Mouse (Mus musculus): Measurements from ENCODE around the gene Nudc.

Nudc gene

DNA sequence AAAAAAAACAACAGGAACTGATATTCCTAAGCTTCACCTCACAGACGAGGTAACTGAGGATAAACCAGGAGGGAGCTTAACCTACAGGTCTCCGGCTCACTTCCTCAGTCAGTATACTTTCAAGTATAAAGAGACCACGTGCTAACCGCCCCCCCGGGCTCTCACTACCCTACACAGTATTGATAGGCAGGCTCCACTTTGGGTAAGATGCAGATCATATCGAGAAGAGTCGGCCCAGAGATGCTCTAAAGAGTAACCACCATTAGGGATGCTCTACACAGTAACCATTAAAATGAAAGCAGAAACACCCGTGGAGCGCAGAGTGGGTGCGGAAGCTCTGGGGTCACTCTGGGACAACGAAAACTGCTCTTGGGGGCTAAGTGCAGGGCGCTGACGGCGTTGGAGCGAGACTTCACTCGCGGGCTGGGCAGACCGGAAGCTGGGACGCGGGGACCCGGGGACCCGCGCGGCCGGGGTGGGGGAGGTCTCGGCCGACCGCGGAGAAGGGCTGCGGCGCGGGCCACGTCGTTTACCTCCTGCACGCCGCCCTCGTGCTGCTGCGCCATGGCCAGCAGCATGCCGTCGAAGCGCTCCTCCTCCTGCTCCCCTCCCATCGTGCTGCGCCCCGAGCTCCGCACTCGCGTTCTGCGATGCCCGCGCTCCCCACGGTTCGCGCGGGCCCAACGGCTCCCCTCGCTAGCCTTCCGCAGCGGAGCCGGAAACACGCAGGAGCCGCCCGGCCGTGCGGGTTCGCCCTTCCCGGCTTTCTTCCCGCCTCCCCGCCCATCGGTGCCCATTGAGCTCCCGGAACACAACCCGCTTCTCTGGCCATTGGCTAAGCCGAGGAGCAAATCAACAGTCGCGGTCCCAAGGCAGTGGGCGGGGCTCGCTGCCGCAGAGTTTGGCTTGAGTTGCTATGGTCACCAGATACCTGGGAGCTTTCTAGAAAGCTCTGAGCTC, at the start of gene Nudc:
Nudc (minus strand) TSS at position 725 of the 960 bp plus-strand sequence.
- in situ Hi-C loops (cut with MboI, MseI): no loop called here

- in situ Hi-C loops (cut with MboI, MseI): loop anchor here (10.0 kb wide), 1 partner anchor 49 kb away; no protein-coding TSS in a partner anchor
Observed at GRCm38 (mm10) chr4:133595538-133595937, 49.7 kb upstream of the Nudc start.

GRCm38 (mm10) chr4:133592570-133592969, 46.8 kb upstream of the Nudc start:
- in situ Hi-C loops (cut with MboI, MseI): loop anchor here (5.0 to 10.0 kb wide), 2 partner anchors 52 to 240 kb away; no protein-coding TSS in a partner anchor

DNA sequence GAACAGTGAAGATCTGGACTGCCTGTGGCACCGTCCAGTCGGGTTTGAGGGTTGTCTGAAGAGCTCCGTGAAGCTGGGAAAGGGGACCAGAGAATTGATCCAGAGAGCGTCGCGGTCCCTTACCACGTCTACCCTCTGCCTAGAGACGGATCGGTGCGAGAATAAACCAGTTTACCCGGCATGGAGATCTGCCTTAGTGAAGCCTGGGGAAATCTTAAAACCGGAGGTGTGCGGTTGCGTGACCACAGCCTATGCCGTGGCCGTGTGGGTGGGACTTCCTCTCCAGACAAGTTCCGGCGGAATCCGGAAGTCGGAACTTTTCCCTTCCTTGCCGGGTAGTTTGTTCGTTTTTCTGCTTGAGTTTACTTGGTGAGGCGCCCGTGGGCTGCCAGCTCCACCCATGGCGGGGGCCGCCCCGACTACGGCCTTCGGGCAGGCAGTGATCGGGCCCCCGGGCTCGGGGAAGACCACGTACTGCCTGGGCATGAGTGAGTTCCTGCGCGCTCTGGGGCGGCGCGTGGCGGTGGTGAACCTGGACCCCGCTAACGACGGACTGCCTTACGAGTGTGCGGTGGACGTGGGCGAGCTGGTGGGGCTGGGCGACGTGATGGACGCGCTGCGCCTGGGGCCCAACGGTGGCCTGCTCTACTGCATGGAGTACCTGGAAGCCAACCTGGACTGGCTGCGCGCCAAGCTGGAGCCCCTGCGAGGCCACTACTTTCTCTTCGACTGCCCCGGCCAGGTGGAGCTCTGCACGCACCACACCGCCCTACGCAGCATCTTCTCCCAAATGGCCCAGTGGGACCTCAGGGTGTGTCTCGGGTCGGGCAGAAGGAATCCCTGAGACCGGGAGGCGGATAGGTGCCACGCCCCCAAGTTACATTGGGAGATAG, 38.5 kb upstream of the Nudc start, which contains the start of gene Gpn2:
Gpn2 (plus strand) TSS at position 304 of the 893 bp plus-strand sequence.
- in situ Hi-C loops (cut with MboI, MseI): no loop called here

- in situ Hi-C loops (cut with MboI, MseI): no loop called here
Observed at GRCm38 (mm10) chr4:133583690-133584058, 37.9 kb upstream of the Nudc start.

DNA sequence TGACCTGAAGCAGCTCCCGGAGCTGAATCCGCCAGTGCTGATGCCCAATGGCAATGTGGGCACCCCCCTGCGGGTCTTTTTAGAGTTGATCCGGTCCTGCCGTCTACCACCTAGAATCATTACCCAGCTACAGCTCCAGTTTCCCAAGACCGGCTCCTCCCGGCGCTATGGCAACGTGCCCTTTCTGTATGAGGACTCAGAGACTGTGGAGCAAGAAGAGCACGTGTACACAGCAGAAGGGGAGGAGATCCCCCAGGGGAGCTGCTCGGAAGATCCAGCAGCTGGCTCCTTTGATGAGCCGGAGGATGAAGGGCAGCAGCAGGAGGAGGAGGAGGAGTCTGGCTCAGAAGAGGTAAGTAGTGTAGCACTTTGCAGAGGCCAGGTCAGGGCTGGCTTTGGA, 32.2 kb upstream of the Nudc start:
- in situ Hi-C loops (cut with MboI, MseI): no loop called here

GRCm38 (mm10) chr4:133574843-133575202, 29.0 kb upstream of the Nudc start:
- in situ Hi-C loops (cut with MboI, MseI): no loop called here

DNA sequence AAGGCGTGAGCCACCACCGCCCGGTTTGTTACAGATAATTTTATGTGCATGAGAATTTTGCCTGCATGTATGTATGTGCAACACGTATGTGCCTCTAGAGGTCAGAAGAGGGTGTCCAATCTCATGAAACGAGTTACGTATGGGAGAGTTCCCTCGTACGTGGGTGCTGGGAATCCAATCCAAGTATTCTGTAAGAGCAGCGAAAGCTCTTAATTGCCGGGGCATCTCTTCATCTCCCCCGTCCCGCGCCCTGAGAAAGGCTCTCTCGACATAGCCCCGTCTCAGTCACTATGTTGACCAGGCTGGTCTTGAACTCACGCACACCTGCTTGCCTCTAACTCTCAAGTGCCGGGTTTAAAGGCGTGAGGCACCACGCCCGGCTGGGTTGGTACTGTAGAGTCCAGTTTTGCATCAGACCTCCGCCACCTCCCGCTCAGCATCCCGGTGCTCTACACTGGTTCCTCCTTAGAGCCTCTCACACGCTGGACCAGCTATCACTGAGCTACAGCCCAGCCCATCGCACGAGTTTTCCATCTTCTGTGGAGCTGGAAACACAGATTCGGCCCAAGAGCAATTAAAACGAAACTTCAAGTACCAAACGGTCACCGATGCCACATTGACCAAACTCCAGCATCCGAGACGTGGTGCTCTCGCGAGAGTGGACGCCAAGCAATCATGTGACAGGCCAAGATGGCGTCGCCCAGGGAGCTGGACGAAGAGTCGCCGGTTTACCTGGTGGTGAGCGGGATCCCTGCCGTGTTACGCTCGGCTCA, 28.5 kb upstream of the Nudc start, which contains the start of gene Gpatch3:
Gpatch3 (plus strand) TSS at position 676 of the 773 bp plus-strand sequence.
- in situ Hi-C loops (cut with MboI, MseI): no loop called here

GRCm38 (mm10) chr4:133570066-133570466, 24.3 kb upstream of the Nudc start:
- in situ Hi-C loops (cut with MboI, MseI): no loop called here

DNA sequence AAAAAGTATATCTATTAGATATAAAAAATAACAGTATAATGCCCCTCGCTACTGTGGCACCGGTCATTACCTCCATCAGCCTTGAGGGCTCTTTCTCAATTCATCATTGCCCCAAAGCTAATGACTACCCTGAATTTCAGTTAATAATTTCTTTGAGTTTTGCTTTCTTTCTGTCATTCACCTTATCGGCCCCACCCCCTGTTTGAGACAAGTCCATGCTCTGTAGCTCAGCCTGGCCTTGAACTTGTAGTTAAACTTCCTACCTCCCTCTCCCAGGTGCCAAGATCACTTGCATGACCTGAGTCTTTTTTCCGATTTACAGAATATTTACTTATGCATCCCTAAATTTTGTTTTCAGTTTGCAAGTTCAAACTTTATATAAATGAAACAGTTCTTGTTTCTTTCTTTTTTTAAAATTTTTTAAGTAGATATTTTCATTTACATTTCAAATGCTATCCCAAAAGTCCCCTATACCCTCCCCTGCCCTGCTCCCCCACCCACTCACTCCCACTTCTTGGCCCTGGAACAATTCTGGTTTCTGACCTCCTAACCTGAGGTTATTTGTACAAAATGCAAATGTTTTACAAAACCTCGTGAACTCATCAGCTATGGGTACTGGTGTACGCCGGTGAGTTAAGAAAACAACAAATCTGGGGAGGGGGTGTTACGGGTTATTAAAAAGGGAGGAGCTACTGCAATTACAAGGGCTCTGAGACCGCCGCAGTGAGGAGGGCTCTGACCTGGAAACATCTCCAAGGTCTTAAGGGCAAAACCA, 23.7 kb upstream of the Nudc start:
- in situ Hi-C loops (cut with MboI, MseI): no loop called here

DNA sequence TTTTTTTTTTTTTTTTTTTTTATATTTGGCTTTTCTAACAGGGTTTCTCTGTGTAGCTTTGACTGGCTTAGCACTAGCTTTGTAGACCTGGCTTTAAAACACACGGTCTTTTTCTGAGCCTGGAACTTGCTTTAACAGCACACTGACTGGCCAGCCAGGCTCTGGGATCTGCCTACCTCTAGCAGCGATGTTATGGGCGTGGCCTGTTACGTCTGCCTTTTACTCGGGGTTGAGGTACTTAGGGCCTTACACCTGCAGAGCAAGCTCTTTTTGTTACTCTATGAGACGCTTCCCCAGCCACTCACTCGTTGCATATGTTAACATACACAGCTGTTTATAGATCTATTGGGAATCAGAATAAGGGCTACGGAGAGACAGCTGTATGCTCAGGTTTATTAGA, 21.5 kb upstream of the Nudc start:
- in situ Hi-C loops (cut with MboI, MseI): no loop called here

- in situ Hi-C loops (cut with MboI, MseI): no loop called here
Observed at GRCm38 (mm10) chr4:133563123-133563571, 17.4 kb upstream of the Nudc start.

- in situ Hi-C loops (cut with MboI, MseI): no loop called here
Observed at GRCm38 (mm10) chr4:133561622-133562021, 15.8 kb upstream of the Nudc start.

DNA sequence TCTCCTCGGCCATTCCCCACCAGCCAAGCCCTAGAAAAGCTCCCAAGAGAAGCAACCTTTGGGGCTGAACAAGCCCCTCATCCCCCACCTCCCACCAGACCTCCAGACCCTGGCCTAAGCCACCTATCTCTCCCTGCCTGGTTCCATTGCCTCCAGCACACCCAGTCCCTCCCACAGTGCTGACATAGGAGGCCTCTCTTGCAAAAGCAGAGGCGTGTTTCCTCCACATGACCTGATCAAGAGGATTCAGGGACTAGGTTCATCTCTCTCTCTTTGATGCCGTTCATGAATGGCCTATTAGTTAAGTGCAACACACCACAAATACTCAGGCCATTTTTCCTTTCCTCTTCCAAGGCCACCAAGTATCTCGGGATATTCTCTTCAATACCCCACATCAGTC, 14.1 kb upstream of the Nudc start:
- in situ Hi-C loops (cut with MboI, MseI): no loop called here

- in situ Hi-C loops (cut with MboI, MseI): no loop called here
Observed at GRCm38 (mm10) chr4:133557041-133557717, 11.4 kb upstream of the Nudc start.

- in situ Hi-C loops (cut with MboI, MseI): no loop called here
Observed at GRCm38 (mm10) chr4:133553448-133554330, 7.9 kb upstream of the Nudc start.

- in situ Hi-C loops (cut with MboI, MseI): no loop called here
Observed at GRCm38 (mm10) chr4:133552768-133553447, 7.1 kb upstream of the Nudc start, which contains the start of gene Nr0b2. Nr0b2 (plus strand) TSS chr4:133553376.

DNA sequence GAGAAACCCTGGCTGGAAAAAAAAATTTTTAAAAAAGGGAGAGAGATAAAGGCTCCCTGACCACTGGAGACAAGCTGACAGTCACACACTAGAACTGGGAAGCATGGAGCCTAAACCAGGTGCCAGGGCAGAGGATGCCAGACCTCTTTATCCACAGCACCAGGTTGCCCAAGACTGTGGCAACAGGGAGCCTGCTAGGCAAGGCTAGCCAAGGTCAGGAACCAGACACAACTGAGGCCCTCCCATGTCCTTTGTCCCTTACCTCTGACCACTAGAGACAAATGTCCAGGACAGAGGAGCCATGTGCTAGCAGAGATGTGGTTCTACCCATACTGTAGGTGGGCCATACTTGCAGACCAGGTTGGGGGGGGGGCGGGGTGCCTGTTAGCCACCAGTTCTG, 6.2 kb upstream of the Nudc start:
- in situ Hi-C loops (cut with MboI, MseI): no loop called here
